Mouse (Mus musculus) kidney, adult 11 months (tissue): Measurements from ENCODE around the gene BC025920.
"Not testable (repeated sequence)": the region's sequence is repeated elsewhere in the genome, so short reads cannot be mapped to it uniquely, and the experiment has no call there.

ENCODE experiments used
- DNase-seq: peaks from one replicate; pipeline ENCODE4 v3.0.0; 2022

BC025920 gene

GRCm38 (mm10) chr10:81604019-81604967 is 1.8 kb upstream of the BC025920 start:
- DNase-seq = peak; percentile 45

GRCm38 (mm10) chr10:81604968-81605665 is 953 bp upstream of the BC025920 start:
- peak; percentile 79 for DNase-seq

- DNase-seq = no peak
Measured at GRCm38 (mm10) chr10:81605666-81605973, 450 bp upstream of the BC025920 start.

- DNase-seq = no peak
Measured at GRCm38 (mm10) chr10:81608308-81608707, 2.2 kb downstream of the BC025920 start.

GRCm38 (mm10) chr10:81612779-81613178 is 6.7 kb downstream of the BC025920 start:
- no peak for DNase-seq

- DNase-seq = no peak
Measured at GRCm38 (mm10) chr10:81615486-81615885, 9.4 kb downstream of the BC025920 start.

DNA sequence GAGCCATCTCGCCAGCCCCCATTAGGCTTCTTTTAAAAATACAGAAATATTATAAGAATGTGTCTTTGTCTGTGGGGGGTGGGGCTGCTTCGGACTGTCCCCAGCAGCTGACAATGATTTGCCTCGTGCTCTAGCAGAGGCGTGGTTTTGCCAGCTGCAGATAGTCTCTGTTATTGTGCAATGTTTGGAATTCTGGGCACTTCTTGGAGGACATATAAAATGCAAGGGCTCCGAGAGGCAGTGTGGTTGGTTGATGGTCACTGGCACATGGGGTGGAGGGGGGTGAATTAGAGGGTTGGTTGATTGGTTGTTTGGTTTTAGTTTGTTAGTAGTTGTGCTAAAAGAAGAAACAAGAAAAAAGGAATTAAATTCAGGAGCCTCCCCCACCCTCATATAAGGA is 13.9 kb downstream of the BC025920 start:
- DNase-seq = no peak

- DNase-seq = no peak
Measured at GRCm38 (mm10) chr10:81620786-81621185, 14.7 kb downstream of the BC025920 start.

- no peak for DNase-seq
Measured at GRCm38 (mm10) chr10:81623441-81623840, 17.4 kb downstream of the BC025920 start.

- no peak for DNase-seq
Measured at GRCm38 (mm10) chr10:81626101-81626993, 20.3 kb downstream of the BC025920 start.

GRCm38 (mm10) chr10:81626994-81627835 is 21.1 kb downstream of the BC025920 start, which contains the start of gene Sirt6:
Gene Sirt6 (minus strand): TSS chr10:81627797.
- peak; percentile 94 for DNase-seq

DNA sequence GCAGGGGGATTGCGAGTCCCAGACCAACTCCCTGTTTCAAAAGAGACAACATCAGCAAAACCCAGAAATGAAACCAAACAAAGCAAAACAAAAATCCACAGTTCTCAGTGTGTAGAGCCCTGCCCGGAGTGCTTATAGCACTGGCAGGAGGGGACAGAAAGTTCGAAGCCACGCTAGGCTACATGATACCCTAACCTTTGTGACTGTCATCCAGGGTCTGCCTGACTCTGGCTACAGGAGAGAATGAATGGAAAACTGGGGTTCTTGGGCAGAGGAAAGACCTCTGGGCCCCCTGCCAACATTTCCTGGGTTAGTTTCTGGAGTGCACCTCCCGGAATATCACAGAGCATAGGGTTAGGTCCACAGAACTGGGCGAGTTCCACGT is 21.8 kb downstream of the BC025920 start:
- DNase-seq = peak; percentile 42

DNA sequence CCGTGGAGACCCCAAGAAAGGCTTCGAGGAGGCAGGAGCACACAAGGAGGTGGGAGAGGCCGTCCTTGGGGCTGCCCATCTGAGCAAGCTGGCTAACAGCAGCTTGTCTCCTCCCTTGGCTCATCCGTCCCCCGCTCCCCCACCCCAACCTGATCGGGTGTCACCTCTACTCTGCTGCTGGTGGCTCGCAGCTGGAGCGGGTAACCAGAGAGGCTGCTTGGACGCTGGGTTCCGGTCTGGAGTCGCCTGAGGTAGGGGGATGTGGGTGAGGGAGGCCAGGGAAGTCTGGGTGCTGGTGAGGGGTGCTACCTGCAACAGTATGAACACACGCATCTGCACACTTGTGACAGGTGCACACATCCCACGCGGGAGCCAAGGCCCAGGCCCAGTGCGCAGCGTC is 22.3 kb downstream of the BC025920 start, which contains the start of gene Ankrd24:
Gene Ankrd24, plus strand, starts transcription at position 151 of the 400 bp plus-strand sequence.
- no peak for DNase-seq

GRCm38 (mm10) chr10:81633253-81634099 is 27.4 kb downstream of the BC025920 start:
- DNase-seq = peak; percentile 89

DNA sequence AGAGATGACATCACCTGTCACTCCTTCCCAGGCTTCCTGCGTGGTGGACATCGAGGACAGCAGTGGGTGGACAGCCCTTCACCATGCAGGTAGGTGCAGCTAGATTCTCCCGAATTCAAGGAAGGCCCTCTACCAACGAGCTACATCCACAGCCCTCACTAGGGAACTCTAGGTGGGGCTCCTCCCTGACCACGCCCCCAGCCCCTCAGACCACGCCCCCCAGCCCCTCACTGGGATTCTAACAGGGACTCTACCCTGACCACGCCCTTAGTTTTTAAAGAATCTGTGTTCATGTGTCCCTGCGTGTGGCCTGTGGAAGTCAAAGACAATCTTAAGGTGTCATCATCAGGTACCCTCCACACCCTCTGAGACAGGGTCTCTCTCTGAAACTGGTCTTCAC is 30.3 kb downstream of the BC025920 start:
- no peak for DNase-seq

GRCm38 (mm10) chr10:81638101-81638500 is 32.0 kb downstream of the BC025920 start:
- DNase-seq = no peak

- not testable (repeated sequence) for DNase-seq
Measured at GRCm38 (mm10) chr10:81640825-81641224, 34.8 kb downstream of the BC025920 start.

- no peak for DNase-seq
Measured at GRCm38 (mm10) chr10:81641566-81641965, 35.5 kb downstream of the BC025920 start.

GRCm38 (mm10) chr10:81641978-81642647 is 36.0 kb downstream of the BC025920 start:
- DNase-seq = no peak
